Mouse (Mus musculus) lung, postnatal 14 days (tissue): ENCODE results near the gene Gm9639.
"Not testable (repeated sequence)": the region's sequence is repeated elsewhere in the genome, so short reads cannot be mapped to it uniquely, and the experiment has no call there.

Experiments
- DNase-seq: peaks from one replicate; pipeline ENCODE4 v3.0.0; 2021

Gm9639 gene

DNA sequence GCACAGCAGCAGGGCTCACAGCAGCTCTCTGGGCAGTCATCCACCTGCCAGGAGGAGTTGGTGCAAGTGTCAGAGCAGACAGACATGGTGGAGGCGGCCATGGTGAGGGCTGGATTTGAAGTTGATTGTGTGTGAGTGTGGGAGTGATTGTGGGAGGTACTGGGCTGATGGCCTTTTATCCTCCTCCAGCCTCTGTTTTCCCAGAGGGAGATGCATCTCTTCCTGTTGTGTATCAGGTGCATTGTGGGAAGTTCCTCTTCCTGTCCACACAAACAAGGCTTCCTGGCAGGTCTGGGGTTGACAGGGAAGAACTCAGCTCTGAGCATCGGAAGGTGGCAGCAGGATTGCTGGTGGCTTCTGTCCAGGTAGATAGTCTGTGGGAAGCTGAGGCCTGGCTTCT lies at the start of gene Gm9639:
Gm9639 (minus strand) TSS at position 101 of the 400 bp plus-strand sequence.
- DNase-seq: no peak

DNA sequence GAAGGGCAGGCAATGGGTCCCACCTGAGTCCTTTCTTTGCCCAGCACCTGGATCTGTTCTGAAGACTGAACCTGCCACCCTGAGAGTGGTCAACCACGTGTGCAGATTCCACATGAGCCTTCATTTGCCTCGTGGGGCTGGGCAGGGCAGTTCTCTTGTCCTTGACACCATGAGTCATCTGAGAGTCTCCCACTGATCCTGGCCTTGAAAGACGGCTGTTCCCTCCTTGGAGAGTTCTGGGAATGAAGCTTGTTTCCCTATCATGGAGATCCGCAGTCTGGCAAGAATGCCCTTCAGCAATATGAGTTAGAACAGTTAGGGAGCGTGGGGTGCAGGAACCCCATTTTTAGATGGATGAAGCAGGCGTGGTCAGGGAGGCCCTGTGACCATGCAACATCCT lies 44.1 kb upstream of the Gm9639 start:
- DNase-seq: no peak

DNA sequence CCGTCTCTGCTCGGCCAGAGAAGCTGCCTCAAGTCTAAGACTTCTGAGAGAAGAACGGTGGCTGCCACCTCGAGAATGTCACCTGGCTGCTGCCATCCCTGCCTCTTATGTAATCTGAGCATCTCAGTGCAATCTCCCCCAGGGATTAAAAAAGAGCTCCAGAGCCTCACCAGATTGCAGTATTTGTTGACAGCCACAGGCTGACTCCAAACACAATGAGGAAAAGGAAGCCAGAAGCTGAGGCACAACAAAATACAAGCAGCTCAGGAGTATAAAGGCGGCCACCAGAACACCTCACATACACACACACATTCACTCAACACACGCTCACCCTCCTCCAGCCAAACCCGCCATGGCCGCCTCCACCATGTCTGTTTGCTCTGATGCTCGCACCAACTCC lies 40.8 kb upstream of the Gm9639 start, which contains the start of gene Krtap10-10:
Krtap10-10 (plus strand) TSS at position 301 of the 400 bp plus-strand sequence.
- DNase-seq: no peak

DNA sequence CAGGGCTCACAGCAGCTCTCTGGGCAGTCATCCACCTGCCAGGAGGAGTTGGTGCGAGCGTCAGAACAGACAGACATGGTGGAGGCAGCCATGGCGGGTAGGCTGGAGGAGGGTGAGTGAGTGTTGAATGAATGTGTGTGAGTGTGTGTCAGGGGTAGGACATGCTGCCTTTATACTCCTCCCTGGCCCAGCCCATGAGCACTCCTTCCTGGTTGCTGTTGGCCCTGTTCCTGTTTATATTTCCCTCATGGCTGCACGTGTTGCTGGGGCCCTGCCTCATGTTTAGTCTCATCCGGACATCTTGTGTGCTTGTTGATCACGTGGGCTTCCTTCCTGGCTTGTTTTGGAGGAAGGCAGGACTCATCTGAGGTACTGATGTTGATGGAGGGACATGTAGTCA lies 32.1 kb upstream of the Gm9639 start, which contains the start of gene Krtap10-4:
Krtap10-4 (minus strand) TSS at position 145 of the 400 bp plus-strand sequence.
- no peak for DNase-seq

GRCm38 (mm10) chr10:77819203-77819602 lies 24.3 kb upstream of the Gm9639 start:
- no peak for DNase-seq

GRCm38 (mm10) chr10:77818523-77818922 lies 23.6 kb upstream of the Gm9639 start:
- DNase-seq: no peak

DNA sequence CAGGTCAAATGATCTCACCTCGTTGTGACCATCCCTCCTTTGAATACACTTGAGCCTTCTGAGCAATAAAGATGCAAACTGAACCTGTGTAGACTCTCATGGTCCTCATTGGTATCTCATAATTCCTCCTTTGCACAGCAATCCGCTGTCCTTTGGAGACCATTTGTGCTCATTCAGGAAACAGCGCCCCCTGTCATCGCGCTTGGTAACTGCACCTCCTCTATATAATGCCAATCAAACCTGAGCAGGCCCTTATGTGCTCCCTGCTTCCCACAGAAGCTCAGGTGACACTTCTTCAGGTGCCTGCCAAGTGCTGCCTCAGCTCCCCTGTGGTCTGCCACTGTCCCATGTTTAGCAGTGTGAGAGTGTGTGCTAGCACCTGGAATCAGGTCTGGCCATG lies 20.6 kb upstream of the Gm9639 start:
- DNase-seq: peak; percentile 30

DNA sequence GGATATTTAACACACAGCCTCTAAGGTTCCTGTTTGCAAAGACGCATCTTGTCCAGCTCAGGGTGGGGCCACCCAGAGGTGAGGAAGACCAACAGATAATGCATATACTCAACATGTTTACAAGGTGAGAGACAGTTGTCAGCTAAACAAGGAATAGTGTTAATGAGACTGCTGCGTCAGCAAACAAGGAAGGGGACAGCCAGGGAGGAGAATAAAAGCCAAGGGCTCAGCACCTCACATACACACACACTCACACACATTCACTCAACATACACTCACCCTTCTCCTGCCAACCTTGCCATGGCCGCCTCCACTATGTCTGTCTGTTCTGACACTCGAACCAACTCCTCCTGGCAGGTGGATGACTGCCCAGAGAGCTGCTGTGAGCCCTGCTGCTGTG lies 19.5 kb upstream of the Gm9639 start, which contains the start of gene Gm2696:
Gm2696 (plus strand) TSS at position 301 of the 400 bp plus-strand sequence.
- DNase-seq: no peak

DNA sequence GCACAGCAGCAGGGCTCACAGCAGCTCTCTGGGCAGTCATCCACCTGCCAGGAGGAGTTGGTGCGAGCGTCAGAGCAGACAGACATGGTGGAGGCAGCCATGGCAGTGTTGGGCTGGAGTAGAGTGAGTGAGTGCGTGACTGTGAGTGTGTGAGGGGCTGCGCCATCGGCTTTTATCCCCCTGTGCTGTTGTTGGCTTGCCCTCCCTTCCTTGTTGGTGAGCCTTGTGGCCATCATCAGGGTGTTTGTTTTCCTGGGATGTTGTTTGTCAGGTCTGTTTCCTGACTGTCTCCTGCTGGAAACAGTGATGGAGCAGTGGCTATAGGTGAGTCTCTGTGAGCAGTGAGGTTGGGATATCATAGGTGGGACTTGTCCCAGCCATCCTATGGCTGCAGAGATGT lies 16.9 kb upstream of the Gm9639 start, which contains the start of gene Gm9507:
Gm9507 (minus strand) TSS at position 101 of the 400 bp plus-strand sequence.
- DNase-seq: no peak

DNA sequence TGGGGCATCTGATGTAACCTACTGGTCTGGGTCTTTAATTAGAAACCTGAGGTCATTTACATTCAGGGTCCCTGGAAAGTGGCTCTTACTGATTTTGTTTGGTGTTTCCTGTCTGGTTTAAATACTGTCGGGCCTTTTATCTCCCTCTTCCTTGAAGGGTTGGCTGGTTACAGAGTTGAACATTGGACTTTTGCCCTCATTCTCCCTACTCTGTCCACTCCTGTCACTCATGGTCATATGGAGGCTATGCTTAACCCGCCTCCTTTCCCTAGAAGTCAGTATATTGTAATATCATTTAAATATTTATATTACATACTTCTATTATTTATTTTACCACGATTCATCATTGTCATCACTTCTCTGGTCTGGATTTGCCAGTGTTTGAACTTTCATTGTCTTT lies 9.2 kb upstream of the Gm9639 start:
- no peak for DNase-seq

- no peak for DNase-seq
These were observed 4.1 kb upstream of the Gm9639 start, which contains the start of gene Gm19668 for GRCm38 (mm10) chr10:77798921-77799508. TSS of gene Gm19668 (minus strand) at chr10:77799133.

DNA sequence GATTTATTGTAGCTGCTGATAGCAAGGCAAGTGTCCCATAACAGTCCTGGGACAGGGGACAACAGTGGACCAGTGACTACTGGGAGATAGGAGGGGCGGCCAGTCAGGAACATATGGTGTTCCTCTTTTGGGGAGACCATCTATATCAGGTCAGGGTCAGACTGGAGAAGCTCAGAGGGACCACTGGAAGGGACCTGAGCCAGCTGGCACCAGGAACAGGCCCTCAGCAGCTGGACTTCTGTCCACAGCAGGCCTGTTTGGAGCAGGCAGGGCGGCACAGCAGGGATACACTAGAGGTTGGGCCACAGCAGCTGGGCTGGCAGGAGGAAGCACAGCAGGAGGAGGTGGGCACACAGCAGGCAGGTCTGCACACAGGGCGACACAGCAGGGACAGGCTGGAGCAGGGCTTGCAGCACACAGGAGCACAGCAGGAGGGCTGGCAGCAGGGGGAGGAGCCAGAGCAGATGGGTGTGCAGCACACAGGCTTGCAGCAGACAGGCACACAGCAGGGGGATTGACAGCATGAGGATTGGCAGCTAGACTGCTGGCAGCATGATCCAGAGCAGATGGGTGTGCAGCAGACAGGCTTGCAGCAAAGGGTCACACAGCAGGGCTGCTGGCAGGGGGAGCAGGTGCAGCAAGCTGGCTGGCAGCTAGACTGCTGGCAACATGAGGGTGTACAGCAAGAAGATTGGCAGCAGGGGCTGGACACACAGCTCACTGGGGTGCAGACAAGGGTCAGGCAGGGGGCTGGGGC lies 3.5 kb upstream of the Gm9639 start:
- DNase-seq: not testable (repeated sequence)

DNA sequence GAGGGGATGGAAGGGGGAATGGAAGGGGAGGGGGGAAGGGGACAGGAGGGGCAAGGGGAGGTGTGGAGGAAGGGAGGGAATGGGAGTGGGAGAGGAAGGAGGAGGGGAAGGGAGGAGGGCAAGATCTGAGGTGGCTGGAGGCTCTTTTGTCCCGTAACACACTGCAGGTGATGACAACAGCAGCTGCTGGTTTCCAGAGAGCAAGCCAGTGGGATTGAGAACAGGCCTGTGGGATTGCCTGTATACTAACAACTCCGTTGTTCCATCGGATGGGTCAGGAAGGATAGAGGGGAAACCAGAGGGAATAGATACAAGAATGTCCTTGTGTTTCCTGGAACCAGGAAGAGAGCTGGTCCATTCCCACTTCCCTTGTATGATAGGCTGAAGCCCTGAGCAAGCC lies 2.8 kb upstream of the Gm9639 start:
- DNase-seq: no peak

DNA sequence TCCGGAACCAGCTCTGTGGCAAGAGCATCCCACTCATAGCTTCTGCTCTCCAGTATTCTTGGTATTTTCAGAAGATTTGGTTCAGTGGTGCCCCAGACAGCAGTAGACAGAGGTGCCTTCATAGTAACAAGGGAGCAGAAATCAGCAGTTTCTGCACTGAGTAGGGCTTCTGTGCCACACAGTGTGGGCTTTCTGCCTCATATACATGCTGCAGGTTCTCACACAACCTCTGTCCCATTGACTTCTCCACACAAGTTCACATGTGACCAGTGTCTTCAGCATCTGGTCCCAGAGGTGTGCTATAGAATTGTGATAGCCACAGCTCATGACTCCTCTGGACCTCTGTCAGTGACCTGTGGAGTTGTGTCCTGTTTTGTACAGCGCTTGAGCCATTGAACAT lies 6.3 kb downstream of the Gm9639 start:
- no peak for DNase-seq

GRCm38 (mm10) chr10:77787876-77788275 lies 7.0 kb downstream of the Gm9639 start, which contains the start of gene Gm7137:
TSS of gene Gm7137 (minus strand) at chr10:77788200.
- DNase-seq: not testable (repeated sequence)

DNA sequence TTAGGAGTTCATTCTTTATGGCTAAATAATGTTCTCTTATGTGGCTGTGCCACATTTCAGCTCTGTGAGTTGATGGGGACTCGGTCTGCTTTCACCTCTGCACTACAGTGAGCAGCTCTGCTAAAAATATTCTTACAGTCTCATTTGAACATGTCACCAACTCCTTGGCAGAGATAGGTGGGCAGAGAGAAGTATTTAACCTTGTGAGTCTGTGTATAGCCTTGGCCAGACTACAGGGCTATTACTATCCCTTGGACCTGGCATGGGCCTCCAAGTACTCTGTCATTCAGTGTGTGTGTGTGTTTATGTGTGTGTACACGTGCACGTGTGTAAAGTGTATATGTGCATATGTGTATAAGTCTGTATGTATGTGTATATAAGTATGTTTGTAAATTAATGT lies 11.5 kb downstream of the Gm9639 start:
- DNase-seq: not testable (repeated sequence)

- not testable (repeated sequence) for DNase-seq
These were observed 12.4 kb downstream of the Gm9639 start, which contains the start of gene Gm3250 for GRCm38 (mm10) chr10:77782442-77782841. TSS of gene Gm3250 (minus strand) at chr10:77782542.

DNA sequence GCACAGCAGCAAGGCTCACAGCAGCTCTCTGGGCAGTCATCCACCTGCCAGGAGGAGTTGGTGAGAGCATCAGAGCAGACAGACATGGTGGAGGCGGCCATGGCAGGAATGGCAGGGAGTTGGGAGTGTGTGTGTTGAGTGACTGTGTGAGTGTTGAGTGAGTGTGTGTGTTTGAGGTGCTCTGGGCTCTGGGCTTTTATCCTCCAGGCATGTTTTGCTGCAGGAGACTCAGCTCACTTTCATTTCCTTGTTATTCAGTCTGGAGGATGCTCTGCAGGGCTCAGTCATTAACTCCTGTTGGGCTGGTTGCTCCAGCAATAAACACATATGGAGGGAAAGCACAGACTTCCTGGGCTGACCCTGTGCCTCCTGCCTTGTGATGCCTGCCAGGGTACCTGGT lies 18.0 kb downstream of the Gm9639 start, which contains the start of gene Gm7138:
Gm7138 (minus strand) TSS at position 101 of the 400 bp plus-strand sequence.
- DNase-seq: not testable (repeated sequence)

DNA sequence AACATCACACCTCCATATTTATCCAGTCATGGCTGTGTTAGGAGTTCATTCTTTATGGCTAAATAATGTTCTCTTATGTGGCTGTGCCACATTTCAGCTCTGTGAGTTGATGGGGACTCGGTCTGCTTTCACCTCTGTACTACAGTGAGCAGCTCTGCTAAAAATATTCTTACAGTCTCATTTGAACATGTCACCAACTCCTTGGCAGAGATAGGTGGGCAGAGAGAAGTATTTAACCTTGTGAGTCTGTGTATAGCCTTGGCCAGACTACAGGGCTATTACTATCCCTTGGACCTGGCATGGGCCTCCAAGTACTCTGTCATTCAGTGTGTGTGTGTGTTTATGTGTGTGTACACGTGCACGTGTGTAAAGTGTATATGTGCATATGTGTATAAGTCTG lies 22.7 kb downstream of the Gm9639 start:
- not testable (repeated sequence) for DNase-seq

- not testable (repeated sequence) for DNase-seq
These were observed 23.7 kb downstream of the Gm9639 start, which contains the start of gene Gm3238 for GRCm38 (mm10) chr10:77771225-77771624. TSS of gene Gm3238 (minus strand) at chr10:77771325.

DNA sequence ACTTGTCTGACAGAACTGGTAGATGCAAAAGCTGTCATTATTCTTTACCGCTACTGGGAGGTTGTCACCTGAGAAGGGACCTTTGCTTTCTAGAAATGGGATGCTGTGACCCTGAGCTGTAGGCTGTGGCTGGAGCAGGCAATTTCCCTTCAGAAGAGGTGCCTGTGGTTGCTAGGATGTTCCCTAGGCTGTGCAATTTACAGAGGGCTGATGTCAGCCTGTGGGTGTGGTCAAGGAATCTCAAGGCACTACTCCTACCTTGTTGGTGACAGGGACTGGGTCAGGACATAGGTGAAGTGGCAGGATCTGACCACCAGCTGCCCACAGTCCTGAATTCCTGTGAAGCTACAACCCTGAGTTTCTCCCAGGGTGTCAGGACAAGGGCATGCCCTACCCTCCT lies 25.1 kb downstream of the Gm9639 start:
- no peak for DNase-seq

GRCm38 (mm10) chr10:77759582-77759981 lies 35.3 kb downstream of the Gm9639 start, which contains the start of gene Gm3233:
TSS of gene Gm3233 (minus strand) at chr10:77759682.
- not testable (repeated sequence) for DNase-seq

DNA sequence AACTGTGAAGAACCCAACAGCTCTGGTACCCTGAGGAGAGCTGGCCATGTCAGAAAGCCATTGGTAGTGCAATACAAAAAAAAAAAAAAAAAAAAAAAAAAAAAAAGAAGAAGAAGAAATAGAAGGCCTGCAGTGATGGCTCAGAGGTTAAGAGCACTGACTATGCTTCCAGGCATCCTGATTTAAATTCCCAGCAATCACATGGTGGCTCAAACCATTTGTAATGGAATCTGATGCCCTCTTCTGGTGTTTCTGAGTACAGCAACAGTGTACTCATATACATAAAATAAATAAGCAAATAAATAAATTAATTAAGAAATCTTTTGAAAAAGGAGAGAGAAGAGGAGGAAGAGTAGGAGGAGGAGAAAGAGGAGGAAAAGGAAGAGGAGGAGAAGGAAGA lies 41.4 kb downstream of the Gm9639 start:
- DNase-seq: no peak

DNA sequence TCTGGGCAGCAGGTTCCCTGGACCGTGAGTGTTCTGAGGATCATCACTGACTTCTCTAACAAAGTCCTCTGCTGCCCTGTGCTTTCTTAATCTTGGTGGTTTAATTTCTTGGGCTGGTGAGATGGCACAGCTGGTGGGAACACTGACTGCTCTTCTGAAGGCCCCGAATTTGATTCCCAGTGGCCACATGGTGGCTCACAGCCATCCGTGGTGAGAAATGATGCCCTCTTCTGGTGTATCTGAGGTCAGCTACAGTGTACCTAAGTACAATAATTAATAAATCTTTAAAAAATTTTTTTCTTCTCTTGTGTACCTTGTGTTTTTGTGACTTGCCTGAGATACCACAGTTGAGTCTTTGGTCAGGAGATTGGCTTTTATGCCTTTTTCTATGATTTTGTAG lies 42.6 kb downstream of the Gm9639 start:
- DNase-seq: not testable (repeated sequence)
